Mouse (Mus musculus): ENCODE results near the gene Brms1. TPM values are rescaled to one million over a fixed set of nuclear protein-coding genes. Genes with fewer than 3 reads are reported as not detected.
A peak's percentile ranks its signal among the peaks of the same experiment; 100 is the strongest.
"Not testable (repeated sequence)": the region's sequence is repeated elsewhere in the genome, so short reads cannot be mapped to it uniquely, and the experiment has no call there.

The Brms1 gene
- polyA plus RNA-seq (2015; fragmentation: Nextera tagmentation; extraction: Ambion mirVana): 21.0 and 22.2 TPM in 2 replicates

DNA sequence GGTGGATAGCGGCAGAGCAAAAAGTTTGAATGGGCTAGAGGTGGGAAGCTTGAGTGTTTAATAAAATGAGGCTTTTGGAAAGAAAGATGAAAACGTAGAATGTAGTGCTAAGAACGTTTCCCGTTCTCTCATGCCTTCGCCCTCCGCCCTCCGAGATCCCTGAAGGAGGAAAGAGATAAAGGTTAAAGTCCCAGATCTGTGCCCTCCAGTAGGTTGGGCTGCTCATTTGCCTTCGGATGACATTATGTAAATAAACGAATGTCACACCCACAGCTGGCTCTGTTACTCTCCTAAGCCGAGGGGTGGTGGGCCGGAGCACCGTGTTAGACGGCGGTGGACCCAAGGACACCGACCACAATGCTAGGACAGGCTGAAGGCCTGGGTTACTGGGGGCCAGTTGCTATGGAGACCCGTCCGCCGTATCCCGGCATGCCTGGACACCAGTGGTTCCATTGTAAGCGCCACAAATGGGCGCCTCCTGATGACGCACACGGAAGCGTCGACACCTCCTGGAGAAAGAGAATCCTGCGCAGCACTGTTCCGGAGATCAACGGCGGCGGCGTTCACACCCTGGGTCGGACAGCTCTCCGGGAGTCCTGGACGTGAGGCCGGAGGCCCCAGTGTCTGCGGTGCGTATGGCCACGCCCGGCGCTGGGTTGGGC is at the start of gene Brms1:
TSS of gene Brms1 (plus strand) at position 493 of the 662 bp plus-strand sequence.
- H3K27me3 ChIP-seq (ENCODE audit: control insufficient read depth, insufficient read depth, low read depth, low read length): no peaks in the 10 kb centered on the region; the same call in 1 of the 2 replicates
- H3K4me3 ChIP-seq (ENCODE audit: low read depth, low read length): peak within 1 kb of the TSS; percentile 76
- ATAC-seq (ENCODE audit: low read depth): peak; percentile 76
- H3K27ac ChIP-seq (ENCODE audit: low read length): peak within 1 kb of the TSS; percentile 78
- no peaks in the 10 kb centered on the region for H3K9me3 ChIP-seq (replicated peaks; ENCODE audit: control insufficient read depth, low read length)
- H3K9ac ChIP-seq (ENCODE audit: low read depth, low read length): peak within 1 kb of the TSS; percentile 80
- WGBS (ENCODE audit: insufficient replicate concordance): 2% methylated on average over 40 of the region's 40 CpGs
- H3K4me1 ChIP-seq (ENCODE audit: control insufficient read depth, low read depth, low read length): peaks cover 35% of the 10 kb centered on the region
- no peaks in the 10 kb centered on the region for H3K36me3 ChIP-seq (ENCODE audit: control insufficient read depth, insufficient read depth)
- H3K4me2 ChIP-seq (ENCODE audit: low read depth, low read length): peak within 1 kb of the TSS; percentile 80

DNA sequence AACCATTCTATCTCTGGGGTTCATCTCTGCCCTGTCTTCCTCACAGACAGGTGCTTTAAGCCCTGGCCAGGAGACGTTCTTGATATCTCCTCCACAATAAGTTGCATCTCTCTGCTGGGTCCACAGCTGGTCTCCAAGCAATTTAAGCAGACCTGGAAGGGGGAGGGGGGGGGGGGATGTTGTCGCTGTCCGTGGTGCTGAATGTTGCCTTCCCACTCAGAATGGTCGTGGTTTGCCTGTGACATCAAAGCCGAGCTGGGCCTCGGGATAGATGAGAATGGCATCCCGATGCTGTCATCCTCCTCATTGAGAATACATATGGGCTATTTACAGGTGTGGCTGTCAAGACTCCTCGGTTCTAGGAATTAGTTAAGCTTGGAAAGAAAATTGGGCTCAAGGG is 48.8 kb upstream of the Brms1 start:
- no peak overlapping the region for H3K9ac ChIP-seq (ENCODE audit: low read depth, low read length)
- H3K27me3 ChIP-seq (ENCODE audit: control insufficient read depth, insufficient read depth, low read depth, low read length): peaks cover 29% of the 10 kb centered on the region
- H3K4me1 ChIP-seq (ENCODE audit: control insufficient read depth, low read depth, low read length): no peaks in the 10 kb centered on the region
- WGBS (ENCODE audit: insufficient replicate concordance): 9% methylated on average over 8 of the region's 8 CpGs
- no peak overlapping the region for H3K4me2 ChIP-seq (ENCODE audit: low read depth, low read length)
- no peaks in the 10 kb centered on the region for H3K9me3 ChIP-seq (replicated peaks; ENCODE audit: control insufficient read depth, low read length)
- H3K36me3 ChIP-seq (ENCODE audit: control insufficient read depth, insufficient read depth): no peaks in the 10 kb centered on the region
- ATAC-seq (ENCODE audit: low read depth): no peak
- H3K4me3 ChIP-seq (ENCODE audit: low read depth, low read length): no peak overlapping the region
- no peak overlapping the region for H3K27ac ChIP-seq (ENCODE audit: low read length)

DNA sequence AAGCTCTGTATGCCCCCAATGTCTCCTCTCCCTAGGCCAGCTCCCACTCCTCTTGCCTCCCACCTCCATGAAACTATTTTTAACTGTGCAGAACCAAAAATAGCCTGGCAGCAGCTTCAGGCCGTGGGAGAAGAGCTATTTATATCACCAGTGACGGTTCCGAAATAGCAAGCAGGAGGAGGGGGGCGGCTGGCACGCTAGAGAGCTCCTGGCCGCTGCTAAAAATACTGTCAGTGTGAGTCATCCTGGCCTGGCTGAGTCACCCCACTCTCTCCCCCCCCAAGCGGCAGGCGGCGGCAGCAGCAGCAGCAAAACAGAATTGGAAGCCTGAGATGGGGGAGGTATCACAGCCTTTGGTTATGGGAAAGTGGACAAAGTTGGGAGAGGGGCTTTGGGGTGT is 48.2 kb upstream of the Brms1 start:
- Histone ChIP-seq H3K4me2 (ENCODE audit: low read depth, low read length) (no peak overlapping the region), H3K9ac (ENCODE audit: low read depth, low read length) (no peak overlapping the region), H3K4me1 (ENCODE audit: control insufficient read depth, low read depth, low read length) (no peaks in the 10 kb centered on the region), H3K9me3 (replicated peaks; ENCODE audit: control insufficient read depth, low read length) (no peaks in the 10 kb centered on the region), H3K4me3 (ENCODE audit: low read depth, low read length) (no peak overlapping the region), H3K27ac (ENCODE audit: low read length) (no peak overlapping the region), H3K36me3 (ENCODE audit: control insufficient read depth, insufficient read depth) (no peaks in the 10 kb centered on the region), H3K27me3 (ENCODE audit: control insufficient read depth, insufficient read depth, low read depth, low read length) (peaks cover 29% of the 10 kb centered on the region)
- ATAC-seq (ENCODE audit: low read depth): no peak
- 1% methylated on average over 8 of the region's 9 CpGs for WGBS (ENCODE audit: insufficient replicate concordance)

DNA sequence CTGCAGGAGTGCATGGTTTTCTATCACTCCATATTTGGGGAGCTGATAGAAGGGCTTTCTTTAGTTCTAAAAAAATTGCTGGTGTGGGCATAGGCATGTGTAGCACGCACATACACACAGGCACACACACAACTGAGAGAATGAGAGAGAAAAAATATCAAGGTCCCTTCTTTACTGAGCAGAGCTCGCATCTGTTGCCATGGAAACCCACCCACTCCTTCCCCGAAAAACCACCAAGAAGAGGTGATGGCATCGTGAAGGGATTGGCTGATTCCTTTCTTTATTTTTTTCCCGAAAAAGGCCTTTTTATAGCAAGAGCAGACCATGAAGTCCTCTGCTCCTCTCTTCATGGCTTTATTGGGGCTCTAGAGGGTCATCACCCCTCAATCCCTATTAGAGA is 47.1 kb upstream of the Brms1 start:
- no peaks in the 10 kb centered on the region for H3K4me1 ChIP-seq (ENCODE audit: control insufficient read depth, low read depth, low read length)
- no peaks in the 10 kb centered on the region for H3K36me3 ChIP-seq (ENCODE audit: control insufficient read depth, insufficient read depth)
- no peak overlapping the region for H3K4me3 ChIP-seq (ENCODE audit: low read depth, low read length)
- no peaks in the 10 kb centered on the region for H3K9me3 ChIP-seq (replicated peaks; ENCODE audit: control insufficient read depth, low read length)
- H3K27ac ChIP-seq (ENCODE audit: low read length): no peak overlapping the region
- peaks cover 29% of the 10 kb centered on the region for H3K27me3 ChIP-seq (ENCODE audit: control insufficient read depth, insufficient read depth, low read depth, low read length)
- H3K9ac ChIP-seq (ENCODE audit: low read depth, low read length): no peak overlapping the region
- no peak overlapping the region for H3K4me2 ChIP-seq (ENCODE audit: low read depth, low read length)
- ATAC-seq (ENCODE audit: low read depth): no peak
- 30% methylated on average over 5 of the region's 5 CpGs for WGBS (ENCODE audit: insufficient replicate concordance)

DNA sequence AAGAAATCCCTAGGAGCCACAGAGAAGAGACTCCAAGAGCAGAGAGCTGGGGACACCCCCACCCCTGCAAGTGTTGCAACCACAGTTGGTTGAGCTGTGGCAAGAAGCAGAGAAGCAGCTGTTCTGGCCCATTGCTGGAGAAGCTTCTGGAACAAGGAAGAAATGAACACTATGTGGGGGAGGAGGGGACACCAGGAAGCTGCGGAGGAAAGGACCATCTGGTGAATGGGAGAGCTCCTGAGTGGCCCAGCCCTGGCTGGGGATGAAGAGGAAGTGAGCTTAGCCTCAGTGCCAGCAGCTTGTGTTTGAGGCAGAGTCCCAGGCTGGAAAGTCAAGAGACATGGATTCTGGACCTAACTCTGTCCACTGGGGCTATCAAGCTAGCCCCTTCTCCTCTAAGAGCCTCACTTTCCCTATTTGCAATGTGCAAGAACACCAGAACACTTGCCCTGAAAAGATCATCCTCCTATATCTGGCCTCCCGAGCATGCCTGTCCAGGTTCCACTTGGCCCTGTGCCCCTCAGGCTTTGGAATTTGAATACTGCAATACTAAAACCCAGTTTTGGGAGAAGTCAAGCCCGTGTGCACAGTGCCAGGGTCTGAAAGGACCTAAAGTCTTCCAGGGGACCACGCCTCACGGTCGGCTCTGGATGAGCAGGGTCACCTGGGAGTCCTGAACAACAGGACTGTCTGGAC is 41.6 kb upstream of the Brms1 start:
- WGBS (ENCODE audit: insufficient replicate concordance): 46% methylated on average over 6 of the region's 6 CpGs
- H3K36me3 ChIP-seq (ENCODE audit: control insufficient read depth, insufficient read depth): no peaks in the 10 kb centered on the region
- H3K4me2 ChIP-seq (ENCODE audit: low read depth, low read length): no peak overlapping the region
- H3K27ac ChIP-seq (ENCODE audit: low read length): no peak overlapping the region
- H3K27me3 ChIP-seq (ENCODE audit: control insufficient read depth, insufficient read depth, low read depth, low read length): peaks cover 10% of the 10 kb centered on the region; the same call in 1 of the 2 replicates
- ATAC-seq (ENCODE audit: low read depth): no peak
- no peak overlapping the region for H3K4me3 ChIP-seq (ENCODE audit: low read depth, low read length)
- no peaks in the 10 kb centered on the region for H3K4me1 ChIP-seq (ENCODE audit: control insufficient read depth, low read depth, low read length)
- no peak overlapping the region for H3K9ac ChIP-seq (ENCODE audit: low read depth, low read length)
- no peaks in the 10 kb centered on the region for H3K9me3 ChIP-seq (replicated peaks; ENCODE audit: control insufficient read depth, low read length)

DNA sequence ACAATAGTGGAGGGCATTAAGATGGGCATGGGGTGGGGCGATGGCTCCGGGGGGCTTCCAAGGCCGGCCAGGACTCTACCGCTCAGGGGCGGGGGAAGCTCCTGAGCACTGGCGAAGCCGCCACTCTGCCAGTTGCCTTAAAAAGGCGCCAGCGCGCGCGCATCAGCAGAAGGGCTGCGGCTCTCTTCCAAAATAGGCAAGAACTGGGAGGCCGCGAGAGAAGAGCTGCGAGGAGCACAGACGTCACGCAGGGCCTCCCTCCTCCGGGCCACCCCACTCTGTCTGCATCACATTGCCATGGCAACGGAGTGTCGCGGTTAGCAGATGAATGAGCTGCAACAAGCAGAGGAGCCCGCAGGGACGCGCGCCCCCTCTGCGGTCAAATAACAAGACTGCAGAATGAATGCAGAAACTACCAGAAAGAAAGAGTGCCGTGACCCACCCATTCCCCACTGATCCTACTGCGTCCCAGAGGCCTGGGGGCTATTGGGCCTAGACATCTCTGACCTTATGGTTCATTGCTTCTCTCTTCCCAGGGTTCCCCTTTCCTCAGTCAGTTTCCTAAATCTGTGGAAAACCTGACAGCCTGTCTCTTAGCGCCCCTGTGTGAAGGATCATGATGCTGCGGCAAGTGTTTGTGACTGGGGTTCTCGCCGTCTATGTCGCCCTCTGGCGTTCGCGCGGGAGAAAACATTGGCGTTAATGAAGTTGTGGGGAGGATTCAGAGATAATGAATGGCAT is 39.3 kb upstream of the Brms1 start:
- no peak; the same call in 1 of the 2 replicates for ATAC-seq (ENCODE audit: low read depth)
- no peak overlapping the region for H3K9ac ChIP-seq (ENCODE audit: low read depth, low read length)
- H3K4me3 ChIP-seq (ENCODE audit: low read depth, low read length): no peak overlapping the region
- no peaks in the 10 kb centered on the region for H3K4me1 ChIP-seq (ENCODE audit: control insufficient read depth, low read depth, low read length)
- no peaks in the 10 kb centered on the region for H3K9me3 ChIP-seq (replicated peaks; ENCODE audit: control insufficient read depth, low read length)
- WGBS (ENCODE audit: insufficient replicate concordance): 2% methylated on average over 39 of the region's 39 CpGs
- no peak overlapping the region for H3K27ac ChIP-seq (ENCODE audit: low read length)
- no peaks in the 10 kb centered on the region for H3K36me3 ChIP-seq (ENCODE audit: control insufficient read depth, insufficient read depth)
- peaks cover 10% of the 10 kb centered on the region; the same call in 1 of the 2 replicates for H3K27me3 ChIP-seq (ENCODE audit: control insufficient read depth, insufficient read depth, low read depth, low read length)
- no peak overlapping the region for H3K4me2 ChIP-seq (ENCODE audit: low read depth, low read length)

DNA sequence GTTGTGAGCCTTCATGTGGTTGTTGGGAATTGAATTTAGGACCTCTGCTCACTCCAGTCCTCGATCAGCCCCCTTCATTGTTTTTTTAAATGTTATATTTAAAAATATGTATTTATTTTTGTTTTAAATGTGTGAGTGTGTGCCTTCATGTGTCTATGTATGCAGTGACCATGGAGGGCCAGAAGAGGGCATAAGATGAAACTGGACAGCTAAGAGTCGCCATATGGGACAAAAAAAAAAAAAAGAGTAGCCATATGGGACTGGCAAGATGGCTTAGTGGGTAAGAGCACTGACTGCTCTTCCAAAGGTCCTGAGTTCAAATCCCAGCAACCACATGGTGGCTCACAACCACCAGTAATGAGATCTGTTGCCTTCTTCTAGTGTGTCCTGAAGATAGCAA is 37.5 kb upstream of the Brms1 start:
- not testable (repeated sequence) for H3K9me3 ChIP-seq (replicated peaks; ENCODE audit: control insufficient read depth, low read length); H3K9ac ChIP-seq (ENCODE audit: low read depth, low read length); H3K4me1 ChIP-seq (ENCODE audit: control insufficient read depth, low read depth, low read length); H3K27ac ChIP-seq (ENCODE audit: low read length); H3K4me3 ChIP-seq (ENCODE audit: low read depth, low read length); ATAC-seq (ENCODE audit: low read depth); H3K4me2 ChIP-seq (ENCODE audit: low read depth, low read length); H3K36me3 ChIP-seq (ENCODE audit: control insufficient read depth, insufficient read depth)
- peaks cover 10% of the 10 kb centered on the region; the same call in 1 of the 2 replicates for H3K27me3 ChIP-seq (ENCODE audit: control insufficient read depth, insufficient read depth, low read depth, low read length)
- 28% methylated on average over 2 of the region's 2 CpGs for WGBS (ENCODE audit: insufficient replicate concordance)

DNA sequence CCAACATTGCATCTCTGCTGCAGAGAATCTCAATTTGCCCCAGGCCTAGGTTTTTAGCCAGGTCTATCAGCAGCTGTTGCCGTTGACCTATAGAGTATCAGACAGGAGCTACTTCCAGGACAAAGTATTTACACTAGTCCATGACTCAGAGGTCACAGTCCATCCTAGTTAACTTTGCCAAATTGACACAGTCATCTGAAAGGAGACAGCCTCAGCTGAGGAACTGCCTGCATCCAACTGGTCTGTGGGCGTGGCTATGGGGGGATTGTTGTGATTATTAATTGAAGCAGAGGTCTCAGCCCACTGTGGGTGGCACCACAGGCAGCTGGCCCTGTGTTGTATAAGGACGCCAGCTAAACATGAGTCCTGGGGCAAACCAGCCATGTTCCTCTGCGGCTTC is 36.2 kb upstream of the Brms1 start:
- no peak for ATAC-seq (ENCODE audit: low read depth)
- Histone ChIP-seq H3K4me1 (ENCODE audit: control insufficient read depth, low read depth, low read length) (no peaks in the 10 kb centered on the region), H3K27me3 (ENCODE audit: control insufficient read depth, insufficient read depth, low read depth, low read length) (peaks cover 8% of the 10 kb centered on the region; the same call in 1 of the 2 replicates), H3K9ac (ENCODE audit: low read depth, low read length) (no peak overlapping the region), H3K36me3 (ENCODE audit: control insufficient read depth, insufficient read depth) (no peaks in the 10 kb centered on the region), H3K27ac (ENCODE audit: low read length) (no peak overlapping the region), H3K4me3 (ENCODE audit: low read depth, low read length) (no peak overlapping the region), H3K4me2 (ENCODE audit: low read depth, low read length) (no peak overlapping the region), H3K9me3 (replicated peaks; ENCODE audit: control insufficient read depth, low read length) (no peaks in the 10 kb centered on the region)
- 43% methylated on average over 4 of the region's 4 CpGs for WGBS (ENCODE audit: insufficient replicate concordance)

DNA sequence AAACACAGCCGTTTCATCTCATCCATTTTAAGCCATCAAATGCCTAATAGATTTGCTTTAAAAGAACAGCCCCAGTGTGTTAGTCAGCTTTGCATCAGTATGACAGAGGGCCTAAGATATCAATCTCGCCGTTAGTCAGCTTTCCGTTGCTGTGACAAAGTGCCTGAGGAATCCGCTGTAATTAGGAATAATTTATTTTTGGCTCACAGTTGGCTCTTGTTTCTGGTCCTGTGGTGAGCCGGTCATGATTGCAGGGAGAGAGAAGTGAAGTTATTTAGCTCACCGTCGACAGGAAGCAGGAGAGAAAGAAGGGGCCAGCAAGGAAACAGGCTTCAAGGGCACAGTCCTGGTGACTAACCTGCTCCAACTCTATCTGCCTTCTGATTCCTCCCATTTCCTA is 28.0 kb upstream of the Brms1 start:
- H3K27ac ChIP-seq (ENCODE audit: low read length): no peak overlapping the region
- no peak for ATAC-seq (ENCODE audit: low read depth)
- peaks cover 5% of the 10 kb centered on the region for H3K27me3 ChIP-seq (ENCODE audit: control insufficient read depth, insufficient read depth, low read depth, low read length)
- H3K9me3 ChIP-seq (replicated peaks; ENCODE audit: control insufficient read depth, low read length): no peaks in the 10 kb centered on the region
- no peak overlapping the region for H3K4me3 ChIP-seq (ENCODE audit: low read depth, low read length)
- no peaks in the 10 kb centered on the region for H3K36me3 ChIP-seq (ENCODE audit: control insufficient read depth, insufficient read depth)
- H3K9ac ChIP-seq (ENCODE audit: low read depth, low read length): no peak overlapping the region
- H3K4me2 ChIP-seq (ENCODE audit: low read depth, low read length): no peak overlapping the region
- WGBS (ENCODE audit: insufficient replicate concordance): 42% methylated on average over 8 of the region's 8 CpGs
- H3K4me1 ChIP-seq (ENCODE audit: control insufficient read depth, low read depth, low read length): no peaks in the 10 kb centered on the region

Data from liver, embryonic 16.5 days (tissue).